Mouse (Mus musculus): ENCODE results near the gene Cebpb. TPM values are rescaled to one million over a fixed set of nuclear protein-coding genes. Genes with fewer than 3 reads are reported as not detected.

Cebpb gene
- polyA plus RNA-seq, 1 experiment from 2014 or later, result 0.61 TPM

DNA sequence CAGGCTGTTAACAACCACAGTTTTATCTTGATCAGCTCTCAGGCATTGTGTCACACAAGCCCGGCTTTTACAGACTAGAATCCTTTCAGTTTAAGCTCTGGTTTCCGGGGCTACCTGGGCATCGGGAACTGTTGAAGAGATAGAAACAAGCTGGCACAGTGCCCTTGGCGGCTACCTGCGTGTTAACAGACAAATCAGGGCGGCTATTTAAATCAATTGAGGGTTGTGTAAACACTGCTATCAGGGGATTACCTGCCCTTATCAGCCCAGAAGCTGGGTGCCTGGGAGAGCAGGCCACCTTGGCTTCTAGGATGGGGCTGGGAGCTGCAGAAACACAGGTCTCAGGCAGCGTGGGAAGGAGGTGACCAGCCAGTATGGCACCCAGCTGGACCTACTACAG, 36.0 kb upstream of the Cebpb start:
- H3K36me3 ChIP-seq (ENCODE audit: control insufficient read depth, insufficient read depth), result peaks cover 3% of the 10 kb centered on the region; the same call in 1 of the 2 replicates
- H3K27me3 ChIP-seq (ENCODE audit: control insufficient read depth, insufficient read depth, low read depth, low read length), result no peaks in the 10 kb centered on the region
- no peak for ATAC-seq (ENCODE audit: low read depth)
- H3K4me1 ChIP-seq (ENCODE audit: control insufficient read depth, low read depth, low read length), result peaks cover 3% of the 10 kb centered on the region; the same call in 1 of the 2 replicates
- WGBS (ENCODE audit: insufficient replicate concordance), result 57% methylated on average over 7 of the region's 7 CpGs
- H3K4me2 ChIP-seq (ENCODE audit: low read depth, low read length), result no peak overlapping the region
- no peaks in the 10 kb centered on the region for H3K9me3 ChIP-seq (replicated peaks; ENCODE audit: control insufficient read depth, low read length)
- H3K4me3 ChIP-seq (ENCODE audit: low read depth, low read length), result no peak overlapping the region
- no peak overlapping the region for H3K27ac ChIP-seq (ENCODE audit: low read length)
- no peak overlapping the region for H3K9ac ChIP-seq (ENCODE audit: low read depth, low read length)

DNA sequence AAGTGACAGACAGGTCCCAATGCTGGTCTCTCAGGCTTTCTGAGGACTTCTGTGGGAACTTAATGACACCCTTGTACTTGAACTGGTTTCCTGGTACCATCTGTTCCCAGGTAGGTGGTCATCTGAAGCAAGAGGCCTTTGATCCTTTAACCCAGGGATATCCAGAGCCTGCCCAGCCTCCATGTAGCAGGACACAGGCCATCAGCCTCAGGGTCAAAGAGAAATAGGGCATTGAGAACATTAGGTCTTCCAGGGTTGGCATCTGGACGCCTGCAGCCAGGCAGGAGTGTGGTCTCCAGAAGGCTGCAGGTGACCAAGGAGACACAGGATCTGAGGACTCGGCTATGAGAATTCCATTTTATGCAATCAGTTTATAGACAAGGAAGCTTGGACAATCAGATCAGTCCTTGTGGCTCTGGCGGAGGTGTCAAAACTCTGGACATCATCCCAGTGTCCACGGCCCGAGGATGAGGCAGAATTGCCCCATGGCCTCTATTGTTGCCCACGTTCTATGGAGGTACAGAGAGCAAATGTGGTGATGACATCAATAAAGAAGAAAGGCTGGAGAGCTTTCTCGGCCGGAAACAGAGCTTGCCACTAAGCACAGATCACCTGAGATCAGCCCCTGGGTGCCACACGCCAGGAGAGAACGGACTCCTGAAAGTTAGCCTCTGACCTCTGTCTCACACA, 33.7 kb upstream of the Cebpb start:
- WGBS (ENCODE audit: insufficient replicate concordance), result 77% methylated on average over 10 of the region's 10 CpGs

DNA sequence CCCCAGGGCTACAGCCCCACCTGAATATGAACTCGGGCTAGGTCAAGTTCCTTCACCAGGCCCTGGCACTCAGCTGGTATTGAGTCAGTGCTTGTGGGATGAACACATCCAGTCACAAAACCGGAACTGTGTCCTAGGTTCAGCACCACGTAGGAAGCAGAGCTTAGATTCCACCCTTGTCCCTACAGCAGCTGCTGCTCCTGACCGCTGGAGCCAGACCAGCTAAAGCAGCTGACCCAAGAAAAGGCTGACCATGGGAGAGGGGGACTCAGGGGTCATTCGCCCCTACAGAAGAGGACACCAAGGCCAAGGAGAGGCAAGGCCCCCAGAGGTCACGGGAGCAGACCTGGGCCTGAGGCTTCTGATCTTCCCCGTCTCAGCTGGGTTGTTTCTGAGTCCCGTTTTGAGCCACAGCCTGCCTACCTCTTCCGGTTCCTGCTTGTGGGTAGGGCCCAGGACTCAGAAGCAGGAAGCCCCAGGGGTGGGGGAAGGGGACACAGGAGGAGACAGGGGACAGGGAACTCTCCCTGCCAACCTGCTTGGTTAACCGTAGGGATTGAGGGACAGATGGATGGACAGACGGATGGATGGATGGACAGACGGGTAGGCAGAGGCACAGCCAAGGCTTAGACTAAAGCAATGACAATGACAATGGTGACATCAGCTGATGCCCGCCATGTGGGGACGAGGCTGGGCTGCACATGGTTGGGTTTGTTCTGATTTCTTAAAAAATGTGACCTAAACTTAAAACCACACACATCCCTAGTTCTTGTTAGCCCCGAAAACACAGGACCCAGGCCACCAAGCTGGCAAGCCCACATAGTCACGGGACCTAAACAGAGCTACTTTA, 31.9 kb upstream of the Cebpb start:
- H3K4me1 ChIP-seq (ENCODE audit: control insufficient read depth, low read depth, low read length), result peaks cover 21% of the 10 kb centered on the region
- no peak for ATAC-seq (ENCODE audit: low read depth)
- no peak overlapping the region; the same call in 1 of the 2 replicates for H3K4me2 ChIP-seq (ENCODE audit: low read depth, low read length)
- H3K4me3 ChIP-seq (ENCODE audit: low read depth, low read length), result no peak overlapping the region
- H3K9me3 ChIP-seq (replicated peaks; ENCODE audit: control insufficient read depth, low read length), result no peaks in the 10 kb centered on the region
- peaks cover 3% of the 10 kb centered on the region; the same call in 1 of the 2 replicates for H3K36me3 ChIP-seq (ENCODE audit: control insufficient read depth, insufficient read depth)
- WGBS (ENCODE audit: insufficient replicate concordance), result 35% methylated on average over 16 of the region's 16 CpGs
- H3K27me3 ChIP-seq (ENCODE audit: control insufficient read depth, insufficient read depth, low read depth, low read length), result no peaks in the 10 kb centered on the region
- H3K27ac ChIP-seq (ENCODE audit: low read length), result peak overlapping the region; percentile 77
- H3K9ac ChIP-seq (ENCODE audit: low read depth, low read length), result no peak overlapping the region

More for the DNA sequence above, 33.7 kb upstream of the Cebpb start:
- Histone ChIP-seq H3K27ac (ENCODE audit: low read length) (no peak overlapping the region), H3K4me1 (ENCODE audit: control insufficient read depth, low read depth, low read length) (peaks cover 9% of the 10 kb centered on the region), H3K4me3 (ENCODE audit: low read depth, low read length) (no peak overlapping the region), H3K36me3 (ENCODE audit: control insufficient read depth, insufficient read depth) (peaks cover 3% of the 10 kb centered on the region; the same call in 1 of the 2 replicates), H3K9me3 (replicated peaks; ENCODE audit: control insufficient read depth, low read length) (no peaks in the 10 kb centered on the region), H3K27me3 (ENCODE audit: control insufficient read depth, insufficient read depth, low read depth, low read length) (no peaks in the 10 kb centered on the region), H3K4me2 (ENCODE audit: low read depth, low read length) (no peak overlapping the region), H3K9ac (ENCODE audit: low read depth, low read length) (no peak overlapping the region)
- no peak for ATAC-seq (ENCODE audit: low read depth)

DNA sequence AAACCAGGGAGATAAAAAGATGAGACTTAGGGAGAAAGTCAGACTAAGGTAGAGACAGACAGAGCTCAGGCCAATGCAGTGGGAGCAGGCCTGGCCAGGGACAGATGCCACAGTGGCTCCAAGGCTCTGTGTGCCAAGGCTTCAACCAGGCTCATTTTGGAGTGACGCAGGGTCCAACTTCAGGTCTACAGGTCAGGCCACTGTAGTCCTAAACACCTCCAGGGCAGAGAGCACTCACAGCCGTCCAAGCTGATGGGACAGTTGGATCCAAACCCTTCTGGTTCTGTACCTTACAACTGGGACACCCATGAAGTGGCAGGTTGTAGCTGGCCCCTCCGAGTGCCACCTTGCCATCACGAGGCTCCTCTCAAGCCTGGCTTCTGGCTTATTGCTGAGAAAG, 30.7 kb upstream of the Cebpb start:
- no peak overlapping the region for H3K4me2 ChIP-seq (ENCODE audit: low read depth, low read length)
- peaks cover 23% of the 10 kb centered on the region for H3K4me1 ChIP-seq (ENCODE audit: control insufficient read depth, low read depth, low read length)
- 79% methylated on average over 4 of the region's 4 CpGs for WGBS (ENCODE audit: insufficient replicate concordance)
- H3K9me3 ChIP-seq (replicated peaks; ENCODE audit: control insufficient read depth, low read length), result no peaks in the 10 kb centered on the region
- ATAC-seq (ENCODE audit: low read depth), result no peak
- no peaks in the 10 kb centered on the region for H3K27me3 ChIP-seq (ENCODE audit: control insufficient read depth, insufficient read depth, low read depth, low read length)
- H3K9ac ChIP-seq (ENCODE audit: low read depth, low read length), result no peak overlapping the region
- H3K4me3 ChIP-seq (ENCODE audit: low read depth, low read length), result no peak overlapping the region
- peaks cover 3% of the 10 kb centered on the region; the same call in 1 of the 2 replicates for H3K36me3 ChIP-seq (ENCODE audit: control insufficient read depth, insufficient read depth)
- no peak overlapping the region; the same call in 1 of the 2 replicates for H3K27ac ChIP-seq (ENCODE audit: low read length)

DNA sequence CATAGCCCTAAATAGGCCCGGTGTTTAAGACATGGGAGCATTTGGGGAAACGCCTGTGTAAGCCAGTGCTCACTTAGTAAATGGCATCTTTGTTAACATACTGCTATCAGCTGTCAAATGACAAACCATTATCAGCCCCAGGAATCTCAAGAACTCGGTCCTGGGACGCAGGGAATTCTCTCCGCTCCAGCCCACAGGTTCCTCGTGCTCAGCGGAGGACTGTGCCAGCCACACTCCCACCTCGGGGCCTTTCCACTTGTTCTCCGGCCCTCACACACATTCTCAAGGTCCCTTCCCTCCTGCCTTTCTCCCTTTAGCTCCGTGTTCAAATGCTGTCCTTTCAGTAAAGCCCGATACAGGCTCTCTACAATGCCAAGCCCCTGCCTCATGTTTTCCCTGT, 30.0 kb upstream of the Cebpb start:
- H3K9ac ChIP-seq (ENCODE audit: low read depth, low read length), result no peak overlapping the region
- WGBS (ENCODE audit: insufficient replicate concordance), result 68% methylated on average over 11 of the region's 11 CpGs
- H3K27me3 ChIP-seq (ENCODE audit: control insufficient read depth, insufficient read depth, low read depth, low read length), result no peaks in the 10 kb centered on the region
- H3K36me3 ChIP-seq (ENCODE audit: control insufficient read depth, insufficient read depth), result peaks cover 3% of the 10 kb centered on the region; the same call in 1 of the 2 replicates
- no peak overlapping the region for H3K4me3 ChIP-seq (ENCODE audit: low read depth, low read length)
- no peak for ATAC-seq (ENCODE audit: low read depth)
- H3K4me1 ChIP-seq (ENCODE audit: control insufficient read depth, low read depth, low read length), result peaks cover 23% of the 10 kb centered on the region
- no peak overlapping the region for H3K27ac ChIP-seq (ENCODE audit: low read length)
- H3K9me3 ChIP-seq (replicated peaks; ENCODE audit: control insufficient read depth, low read length), result no peaks in the 10 kb centered on the region
- no peak overlapping the region for H3K4me2 ChIP-seq (ENCODE audit: low read depth, low read length)

DNA sequence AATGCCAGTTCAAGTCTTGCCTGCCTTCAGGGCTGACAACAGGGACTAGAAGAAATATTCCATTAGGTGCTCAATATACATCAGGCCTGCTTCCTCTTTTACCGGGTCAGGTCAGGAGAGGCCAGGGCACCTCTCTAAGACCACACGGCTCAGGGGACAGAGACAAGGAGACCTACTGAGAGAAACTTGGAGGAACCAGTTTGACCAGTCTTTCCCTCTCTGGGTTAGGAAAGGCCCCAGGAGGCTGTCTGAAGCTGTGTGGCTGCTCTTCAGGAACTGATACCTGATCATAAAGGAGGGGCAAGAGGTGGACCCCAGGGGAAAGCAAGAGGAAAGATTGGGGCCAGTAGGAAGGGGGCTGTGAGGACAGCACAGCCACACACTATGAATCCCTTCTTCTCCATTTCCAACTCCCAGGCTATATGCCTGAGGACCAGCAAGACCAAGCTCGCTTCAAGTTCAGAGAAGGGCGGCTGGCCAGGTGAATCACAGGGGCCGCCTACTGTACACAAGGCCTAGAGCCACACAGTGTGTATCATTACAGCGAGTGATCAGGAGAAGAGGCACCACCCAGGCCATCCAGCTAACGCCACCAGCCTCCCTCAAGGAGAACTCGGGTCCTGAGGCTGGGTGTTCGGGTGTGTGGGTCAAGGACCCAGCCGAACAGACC, 29.4 kb upstream of the Cebpb start:
- Histone ChIP-seq H3K4me1 (ENCODE audit: control insufficient read depth, low read depth, low read length) (peaks cover 23% of the 10 kb centered on the region), H3K4me3 (ENCODE audit: low read depth, low read length) (peak overlapping the region; percentile 82), H3K9me3 (replicated peaks; ENCODE audit: control insufficient read depth, low read length) (no peaks in the 10 kb centered on the region), H3K27ac (ENCODE audit: low read length) (no peak overlapping the region), H3K36me3 (ENCODE audit: control insufficient read depth, insufficient read depth) (peaks cover 3% of the 10 kb centered on the region; the same call in 1 of the 2 replicates), H3K4me2 (ENCODE audit: low read depth, low read length) (peak overlapping the region; percentile 94), H3K9ac (ENCODE audit: low read depth, low read length) (no peak overlapping the region), H3K27me3 (ENCODE audit: control insufficient read depth, insufficient read depth, low read depth, low read length) (no peaks in the 10 kb centered on the region)
- WGBS (ENCODE audit: insufficient replicate concordance), result 68% methylated on average over 10 of the region's 10 CpGs
- no peak for ATAC-seq (ENCODE audit: low read depth)

DNA sequence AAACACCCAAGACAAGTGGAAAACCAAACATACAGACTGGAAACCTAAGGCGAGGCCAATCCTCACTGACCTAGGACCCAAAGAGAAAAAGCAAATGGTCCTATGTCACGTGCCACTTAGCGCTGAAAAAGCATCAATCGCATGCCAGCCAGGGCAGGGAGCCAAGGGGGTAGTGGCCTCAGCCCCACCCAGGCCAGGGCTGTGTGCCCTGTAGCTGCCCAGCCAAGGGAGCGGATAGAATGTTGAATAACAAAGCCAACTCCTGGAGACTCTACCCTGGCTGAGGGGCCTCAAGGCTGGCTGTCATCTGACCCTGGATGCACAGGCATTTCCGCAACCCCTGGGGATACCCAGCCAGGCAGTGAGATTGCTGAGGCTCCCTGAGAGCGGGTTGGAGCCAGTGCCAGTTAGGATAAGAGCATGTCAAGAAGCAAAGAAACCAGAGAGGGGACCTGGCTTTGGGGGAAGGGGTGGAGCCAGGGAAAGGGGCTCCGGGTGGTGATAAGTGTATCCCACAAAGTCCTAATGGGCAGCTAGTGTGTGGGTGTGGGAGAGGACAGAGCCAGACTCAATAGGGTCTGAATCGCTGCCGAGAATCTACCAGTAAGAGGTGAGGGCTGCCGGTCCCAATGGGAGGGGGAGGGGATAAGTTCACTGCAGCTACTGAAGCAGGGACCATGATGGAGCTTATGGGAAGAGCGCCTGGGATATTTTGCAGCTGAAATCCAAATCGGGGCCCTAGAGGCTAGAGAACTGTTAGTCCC, 28.7 kb upstream of the Cebpb start:
- H3K9ac ChIP-seq (ENCODE audit: low read depth, low read length), result peak overlapping the region; percentile 93
- peaks cover 23% of the 10 kb centered on the region for H3K4me1 ChIP-seq (ENCODE audit: control insufficient read depth, low read depth, low read length)
- WGBS (ENCODE audit: insufficient replicate concordance), result 36% methylated on average over 13 of the region's 13 CpGs
- no peak overlapping the region for H3K27ac ChIP-seq (ENCODE audit: low read length)
- peak overlapping the region; percentile 94 for H3K4me2 ChIP-seq (ENCODE audit: low read depth, low read length)
- no peaks in the 10 kb centered on the region for H3K27me3 ChIP-seq (ENCODE audit: control insufficient read depth, insufficient read depth, low read depth, low read length)
- peak overlapping the region; percentile 82 for H3K4me3 ChIP-seq (ENCODE audit: low read depth, low read length)
- H3K9me3 ChIP-seq (replicated peaks; ENCODE audit: control insufficient read depth, low read length), result no peaks in the 10 kb centered on the region
- ATAC-seq (ENCODE audit: low read depth), result no peak
- H3K36me3 ChIP-seq (ENCODE audit: control insufficient read depth, insufficient read depth), result peaks cover 1% of the 10 kb centered on the region; the same call in 1 of the 2 replicates

DNA sequence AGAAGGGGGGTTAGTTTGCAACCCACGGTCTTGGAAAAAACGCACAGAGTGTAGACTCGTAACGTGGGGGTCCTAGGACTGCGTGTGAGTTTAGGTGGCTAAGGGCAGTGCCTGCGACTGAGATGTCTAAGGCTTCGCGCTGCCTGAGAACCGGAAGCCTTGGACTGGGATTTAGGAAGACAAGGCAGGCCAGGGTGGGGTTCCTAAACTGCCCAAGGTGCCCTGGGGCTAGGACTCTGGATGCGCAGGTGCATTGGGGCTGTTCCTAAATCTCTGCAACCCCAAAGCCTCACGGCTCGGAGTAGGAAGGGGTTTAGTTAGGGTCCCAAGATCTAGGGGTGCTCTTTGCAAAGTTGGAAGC, 28.1 kb upstream of the Cebpb start:
- no peaks in the 10 kb centered on the region for H3K9me3 ChIP-seq (replicated peaks; ENCODE audit: control insufficient read depth, low read length)
- peak overlapping the region; percentile 82 for H3K4me3 ChIP-seq (ENCODE audit: low read depth, low read length)
- H3K4me2 ChIP-seq (ENCODE audit: low read depth, low read length), result peak overlapping the region; percentile 94
- no peak for ATAC-seq (ENCODE audit: low read depth)
- no peaks in the 10 kb centered on the region for H3K36me3 ChIP-seq (ENCODE audit: control insufficient read depth, insufficient read depth)
- H3K27me3 ChIP-seq (ENCODE audit: control insufficient read depth, insufficient read depth, low read depth, low read length), result no peaks in the 10 kb centered on the region
- no peak overlapping the region for H3K27ac ChIP-seq (ENCODE audit: low read length)
- peak overlapping the region; percentile 93 for H3K9ac ChIP-seq (ENCODE audit: low read depth, low read length)
- 2% methylated on average over 12 of the region's 12 CpGs for WGBS (ENCODE audit: insufficient replicate concordance)
- peaks cover 23% of the 10 kb centered on the region for H3K4me1 ChIP-seq (ENCODE audit: control insufficient read depth, low read depth, low read length)
